Mouse (Mus musculus) embryonic facial prominence, embryonic 13.5 days (tissue): ENCODE measurements around the gene Taz. TPM values are rescaled to one million over a fixed set of nuclear protein-coding genes. Genes with fewer than 3 reads are reported as not detected.

ENCODE experiments used
- ATAC-seq: fragments of 200-750 bp; cut with Nextera tagmentation; 2 replicates; pipeline ENCODE4 v1.8.0; 2017; ENCODE audit warnings: low read depth; ENCODE audit not compliant: insufficient number of reproducible peaks, insufficient read depth, low FRiP score, low TSS enrichment
- H3K27ac ChIP-seq: fragments of 300-500 bp; sonication (generic); 2 replicates; pipeline ENCODE4 v1.5.1; 2015; ENCODE audit warnings: moderate library complexity, mild to moderate bottlenecking, inconsistent platforms
- H3K27me3 ChIP-seq: fragments of 300-500 bp; sonication (generic); 2 replicates; pipeline ENCODE4 v1.6.1; 2015; ENCODE audit warnings: mild to moderate bottlenecking, inconsistent platforms
- H3K36me3 ChIP-seq: fragments of 300-500 bp; sonication (generic); 2 replicates; pipeline ENCODE4 v1.6.1; 2015; ENCODE audit warnings: mild to moderate bottlenecking, inconsistent platforms
- H3K4me1 ChIP-seq: fragments of 300-500 bp; sonication (generic); 2 replicates; pipeline ENCODE4 v1.6.1; 2015; ENCODE audit warnings: inconsistent platforms
- H3K4me2 ChIP-seq: fragments of 300-500 bp; sonication (generic); 2 replicates; pipeline ENCODE4 v1.6.1; 2015; ENCODE audit warnings: moderate library complexity, mild to moderate bottlenecking, inconsistent platforms
- H3K4me3 ChIP-seq: fragments of 300-500 bp; sonication (generic); 2 replicates; pipeline ENCODE4 v1.5.1; 2015; ENCODE audit warnings: mild to moderate bottlenecking, inconsistent platforms
- H3K9ac ChIP-seq: fragments of 300-500 bp; sonication (generic); 2 replicates; pipeline ENCODE4 v1.6.1; 2015; ENCODE audit warnings: mild to moderate bottlenecking, inconsistent platforms
- H3K9me3 ChIP-seq: fragments of 300-500 bp; sonication (generic); 2 replicates; pipeline ENCODE4 v1.6.1; 2016; ENCODE audit warnings: inconsistent platforms
- WGBS: fragments of 180-500 bp; shearing (Covaris S2); methylation state at CpG from one replicate; pipeline ENCODE4 v1.1.7; 2015; ENCODE audit warnings: mixed read lengths; 5-methylcytosine and 5-hydroxymethylcytosine counted together
- polyA plus RNA-seq: library from polyadenylated mRNA; unstranded; fragments of >200 nt; fragmentation: Nextera tagmentation; extraction: Ambion mirVana; gene quantifications from 2 replicates; pipeline ENCODE4 v1.2.1, GENCODE M21; 2015

Gene Taz
- polyA plus RNA-seq, 1 experiment from 2014 or later = 92.8 TPM

- peak; percentile 95 for ATAC-seq
These were observed 27.4 kb upstream of the Taz start, which contains the start of gene Emd for GRCm38 (mm10) chrX:74254153-74254887. Gene Emd (plus strand): TSS chrX:74254687.

DNA sequence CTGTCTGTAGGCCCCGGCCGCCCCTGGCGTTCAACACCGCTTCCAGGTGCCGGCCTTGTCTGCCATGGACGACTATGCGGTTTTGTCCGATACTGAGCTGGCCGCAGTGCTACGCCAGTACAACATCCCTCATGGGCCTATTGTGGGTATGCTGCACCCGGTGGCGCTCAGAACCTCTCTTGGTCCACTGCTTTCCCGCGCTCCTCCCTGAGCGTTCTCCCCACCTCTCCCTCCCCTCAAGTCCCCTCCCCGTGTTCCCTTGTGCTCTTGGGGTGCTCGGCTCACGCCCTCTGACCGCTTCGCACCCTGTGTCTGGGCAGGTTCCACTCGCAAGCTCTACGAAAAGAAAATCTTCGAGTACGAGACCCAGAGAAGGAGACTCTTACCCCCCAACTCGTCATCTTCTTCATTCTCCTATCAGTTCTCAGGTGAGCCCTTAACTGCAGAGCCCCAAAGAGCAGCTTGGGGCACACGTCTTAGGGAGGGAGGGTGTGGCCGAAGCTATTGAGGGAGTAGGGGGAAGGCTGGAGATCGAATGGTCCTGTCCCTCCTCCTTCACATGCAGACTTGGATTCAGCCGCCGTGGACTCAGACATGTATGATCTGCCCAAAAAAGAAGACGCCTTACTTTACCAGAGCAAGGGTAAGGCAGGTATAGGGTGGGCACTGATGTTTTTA lies 26.7 kb upstream of the Taz start:
- Histone ChIP-seq H3K36me3 (peaks cover 21% of the 10 kb centered on the region), H3K9ac (peak overlapping the region; percentile 78), H3K4me1 (0 out of 2 replicates have a peak, but pooled peaks cover 6% of the 10 kb centered on the region), H3K9me3 (no peaks in the 10 kb centered on the region), H3K4me2 (peak overlapping the region; percentile 66), H3K27ac (peak overlapping the region; percentile 90), H3K27me3 (no peaks in the 10 kb centered on the region), H3K4me3 (peak overlapping the region; percentile 56)
- ATAC-seq = no peak; the same call in 1 of the 2 replicates
- WGBS = 30% methylated on average over 31 of the region's 31 CpGs

More at GRCm38 (mm10) chrX:74254153-74254887, 27.4 kb upstream of the Taz start, which contains the start of gene Emd:
- Histone ChIP-seq H3K27ac (peak within 1 kb of the TSS; percentile 90), H3K4me3 (peak within 1 kb of the TSS; percentile 56), H3K4me1 (0 out of 2 replicates have a peak, but pooled peaks cover 8% of the 10 kb centered on the region), H3K4me2 (peak within 1 kb of the TSS; percentile 66), H3K9ac (peak within 1 kb of the TSS; percentile 78), H3K27me3 (no peaks in the 10 kb centered on the region), H3K9me3 (no peaks in the 10 kb centered on the region), H3K36me3 (peaks cover 21% of the 10 kb centered on the region)
- 25% methylated on average over 39 of the region's 39 CpGs for WGBS

- H3K27me3 ChIP-seq = no peaks in the 10 kb centered on the region
- H3K36me3 ChIP-seq = peaks cover 21% of the 10 kb centered on the region
- 0 out of 2 replicates have a peak, but pooled peaks cover 4% of the 10 kb centered on the region for H3K4me1 ChIP-seq
- no peak overlapping the region for H3K9ac ChIP-seq
- no peak overlapping the region for H3K4me3 ChIP-seq
- ATAC-seq = no peak
- no peak overlapping the region for H3K4me2 ChIP-seq
- WGBS = 95% methylated on average over 3 of the region's 3 CpGs
- no peaks in the 10 kb centered on the region for H3K9me3 ChIP-seq
- H3K27ac ChIP-seq = no peak overlapping the region
These were observed 24.0 kb upstream of the Taz start for GRCm38 (mm10) chrX:74257746-74258145.

- peak overlapping the region; percentile 57 for H3K4me3 ChIP-seq
- H3K4me1 ChIP-seq = peaks cover 6% of the 10 kb centered on the region; the same call in 1 of the 2 replicates
- WGBS = 31% methylated on average over 3 of the region's 3 CpGs
- no peaks in the 10 kb centered on the region for H3K27me3 ChIP-seq
- no peak for ATAC-seq
- H3K9me3 ChIP-seq = no peaks in the 10 kb centered on the region
- H3K9ac ChIP-seq = peak overlapping the region; percentile 64; the same call in 1 of the 2 replicates
- peaks cover 8% of the 10 kb centered on the region for H3K36me3 ChIP-seq
- peak overlapping the region; percentile 97 for H3K27ac ChIP-seq
- H3K4me2 ChIP-seq = peak overlapping the region; percentile 55
These were observed 12.0 kb upstream of the Taz start for GRCm38 (mm10) chrX:74269736-74270061.

DNA sequence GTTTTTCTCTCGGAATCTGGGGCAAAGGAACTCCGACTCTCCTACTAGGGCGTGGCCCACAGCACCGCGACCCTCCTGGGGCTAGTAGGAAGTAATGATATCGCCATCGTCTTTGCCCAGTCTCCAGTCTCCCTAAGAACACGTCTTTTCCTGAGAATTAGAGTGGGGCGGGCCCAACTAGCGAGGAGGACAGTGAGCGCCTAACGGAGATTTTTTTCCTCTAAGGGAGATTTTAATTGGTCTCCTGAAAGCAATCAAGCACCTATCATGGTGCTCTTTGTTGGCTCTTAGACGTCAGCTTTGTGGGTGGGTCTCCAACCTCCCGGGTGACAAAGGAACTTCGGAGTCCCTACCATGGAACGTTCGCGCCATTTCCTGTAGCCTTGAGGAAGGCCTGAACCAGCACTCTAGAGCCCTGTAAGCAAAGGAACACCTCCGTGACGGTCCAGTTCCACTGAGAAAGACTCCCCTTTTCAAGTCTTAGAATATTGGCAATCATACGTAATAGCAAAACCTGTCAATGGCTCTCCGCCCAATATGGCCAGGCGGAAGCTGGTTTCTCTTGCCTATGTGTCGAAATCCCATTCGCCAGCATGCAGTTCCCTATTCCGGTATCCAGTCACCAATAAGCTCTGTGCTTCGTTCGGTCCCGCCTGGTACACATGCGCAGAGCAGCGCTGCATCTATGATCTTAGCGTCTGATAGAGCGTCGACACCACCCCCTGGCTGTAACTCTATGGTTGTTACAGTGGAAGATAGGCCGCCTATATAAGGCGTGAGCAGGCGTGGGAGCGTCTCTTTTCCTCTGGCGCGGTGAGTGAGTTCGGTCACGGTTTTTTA lies 11.4 kb upstream of the Taz start, which contains the start of gene Rpl10:
TSS of gene Rpl10 (plus strand) at position 751 of the 840 bp plus-strand sequence.
- 20% methylated on average over 42 of the region's 42 CpGs for WGBS
- Histone ChIP-seq H3K27me3 (no peaks in the 10 kb centered on the region), H3K4me2 (peak within 1 kb of the TSS; percentile 58), H3K9me3 (no peaks in the 10 kb centered on the region), H3K9ac (peak within 1 kb of the TSS; percentile 86), H3K27ac (peak within 1 kb of the TSS; percentile 97), H3K36me3 (peaks cover 8% of the 10 kb centered on the region), H3K4me3 (peak within 1 kb of the TSS; percentile 57), H3K4me1 (peaks cover 6% of the 10 kb centered on the region; the same call in 1 of the 2 replicates)
- ATAC-seq = peak; percentile 96

- no peaks in the 10 kb centered on the region for H3K27me3 ChIP-seq
- H3K4me2 ChIP-seq = peak overlapping the region; percentile 58
- H3K4me3 ChIP-seq = peak overlapping the region; percentile 57
- H3K4me1 ChIP-seq = peaks cover 6% of the 10 kb centered on the region; the same call in 1 of the 2 replicates
- 22% methylated on average over 27 of the region's 27 CpGs for WGBS
- peak overlapping the region; percentile 86 for H3K9ac ChIP-seq
- no peaks in the 10 kb centered on the region for H3K9me3 ChIP-seq
- H3K27ac ChIP-seq = peak overlapping the region; percentile 73
- ATAC-seq = no peak
- peaks cover 8% of the 10 kb centered on the region for H3K36me3 ChIP-seq
These were observed 10.7 kb upstream of the Taz start for GRCm38 (mm10) chrX:74270902-74271551.

DNA sequence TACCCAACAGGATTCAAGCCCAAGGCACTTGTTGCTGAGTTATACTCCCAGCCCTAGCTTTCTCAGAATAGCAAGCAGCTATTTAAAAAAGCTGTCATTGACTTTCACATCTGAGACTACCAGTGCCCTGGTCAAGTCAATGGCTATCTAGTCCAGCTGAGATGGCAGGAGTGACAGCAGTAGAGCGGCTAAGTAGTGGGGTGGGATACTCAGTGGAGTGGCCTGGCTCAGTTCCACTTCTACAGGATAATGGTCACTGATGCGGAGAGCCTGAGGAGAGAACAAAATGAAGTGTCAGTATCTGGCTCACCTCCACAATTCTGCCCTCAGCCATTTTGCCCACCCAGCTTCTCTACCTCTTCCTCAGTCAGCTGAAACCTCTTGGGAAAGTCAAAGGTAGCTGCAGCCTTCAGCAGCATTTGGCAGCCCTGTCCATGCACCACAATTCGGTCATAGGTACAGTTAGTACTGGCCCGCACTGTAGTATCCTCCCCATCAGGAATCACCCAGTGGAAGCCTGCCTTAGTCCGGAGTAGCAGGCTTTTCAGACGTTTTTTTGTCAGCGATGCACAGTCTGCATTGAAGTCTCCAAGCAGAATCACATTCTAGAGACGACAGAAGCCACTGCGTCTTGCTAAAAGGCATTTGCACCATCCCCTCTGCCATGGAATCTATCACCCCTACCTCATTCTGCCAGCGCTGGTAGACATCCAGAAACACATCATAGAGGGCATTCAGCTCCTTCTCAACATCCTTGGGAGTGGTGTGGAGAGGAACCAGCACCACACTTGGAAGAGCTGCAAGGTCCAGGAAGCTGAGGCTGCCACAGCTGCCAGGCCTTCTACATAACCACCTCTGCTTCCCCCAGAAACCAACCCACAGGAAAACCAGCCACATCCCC lies 8.0 kb upstream of the Taz start:
- H3K36me3 ChIP-seq = peaks cover 8% of the 10 kb centered on the region
- no peak for ATAC-seq
- H3K27ac ChIP-seq = no peak overlapping the region; the same call in 1 of the 2 replicates
- H3K9me3 ChIP-seq = no peaks in the 10 kb centered on the region
- peaks cover 6% of the 10 kb centered on the region; the same call in 1 of the 2 replicates for H3K4me1 ChIP-seq
- no peak overlapping the region for H3K4me2 ChIP-seq
- WGBS = 33% methylated on average over 10 of the region's 10 CpGs
- H3K9ac ChIP-seq = no peak overlapping the region
- no peak overlapping the region for H3K4me3 ChIP-seq
- no peaks in the 10 kb centered on the region for H3K27me3 ChIP-seq

GRCm38 (mm10) chrX:74277916-74278315 lies 3.8 kb upstream of the Taz start:
- no peaks in the 10 kb centered on the region for H3K9me3 ChIP-seq
- H3K4me1 ChIP-seq = 0 out of 2 replicates have a peak, but pooled peaks cover 3% of the 10 kb centered on the region
- WGBS = 70% methylated on average over 8 of the region's 8 CpGs
- no peak overlapping the region for H3K4me3 ChIP-seq
- no peaks in the 10 kb centered on the region for H3K27me3 ChIP-seq
- H3K4me2 ChIP-seq = no peak overlapping the region
- H3K36me3 ChIP-seq = no peaks in the 10 kb centered on the region
- ATAC-seq = no peak
- no peak overlapping the region for H3K9ac ChIP-seq
- no peak overlapping the region for H3K27ac ChIP-seq

- no peaks in the 10 kb centered on the region for H3K27me3 ChIP-seq
- peaks cover 11% of the 10 kb centered on the region for H3K4me1 ChIP-seq
- H3K4me3 ChIP-seq = peak overlapping the region; percentile 63
- WGBS = 13% methylated on average over 14 of the region's 14 CpGs
- no peaks in the 10 kb centered on the region for H3K36me3 ChIP-seq
- ATAC-seq = no peak; the same call in 1 of the 2 replicates
- H3K4me2 ChIP-seq = peak overlapping the region; percentile 70
- H3K9me3 ChIP-seq = no peaks in the 10 kb centered on the region
- H3K9ac ChIP-seq = peak overlapping the region; percentile 62
- H3K27ac ChIP-seq = peak overlapping the region; percentile 87
These were observed 526 bp upstream of the Taz start for GRCm38 (mm10) chrX:74281041-74281731.
